Comparison of ENCODE assay signal across 10 mouse cellular contexts in genomic region chr1:93238201-93238600, GRCm38 (mm10). TPM values are rescaled to one million over a fixed set of nuclear protein-coding genes. Genes with fewer than 3 reads are reported as not detected.
A peak's percentile ranks its signal among the peaks of the same experiment; 100 is the strongest.
DNase-seq lines count a peak whose midpoint lies in the region; ATAC-seq and TF ChIP-seq lines count a peak whose summit lies in the region.
"Had no signal": no experiment of that assay in that cellular context is flagged by ENCODE, and none has a peak within 500 bp of the region (broad histone marks: within the 10 kb centered on the region; RNA-seq: fewer than 3 reads in every experiment).

No protein-coding gene starts in this region.

- 0 out of 2 replicates have a peak, but pooled peaks have one; percentile 30 for TF ChIP-seq CTCF in liver, embryonic 14.5 days (IDR thresholded peaks at IDR 0.05; ENCODE audit: low read depth)
- peak; percentile 36; the same call in 1 of the 2 replicates for TF ChIP-seq CTCF in lung, adult 2 months (IDR thresholded peaks at IDR 0.05; ENCODE audit: insufficient read depth, low read length)

- no peak for ATAC-seq in liver, embryonic 14.5 days (ENCODE audit: insufficient read depth)
- no peak for ATAC-seq in liver, embryonic 12.5 days
- no peak for ATAC-seq in embryonic facial prominence, embryonic 13.5 days (ENCODE audit: insufficient number of reproducible peaks, insufficient read depth, low FRiP score, low TSS enrichment, low read depth)

- peak; percentile 18 for DNase-seq in adrenal gland, postnatal 14 days
- no peak for DNase-seq in adrenal gland, postnatal 4 days (ENCODE audit: low spot score in 2 of 2)
- DNase-seq in liver, embryonic 14.5 days (ENCODE audit: low read depth in 3 of 3, low spot score in 3 of 3), result no peak
- DNase-seq in lung, adult 2 months, result no peak
- no peak for DNase-seq in c-Kit-positive CD71-positive TER-119-positive erythroid progenitor cells, embryonic 14.5 days (ENCODE audit: low spot score)
- no peak for DNase-seq in layer of hippocampus, postnatal 10 days (ENCODE audit: low spot score in 2 of 2)
- DNase-seq: layer of hippocampus, postnatal 36 days had no signal

- no peaks in the 10 kb centered on the region for H3K9me3 ChIP-seq in liver, embryonic 14.5 days (ENCODE audit: control insufficient read depth, low read length)
- no peaks in the 10 kb centered on the region for H3K9me3 ChIP-seq in liver, embryonic 12.5 days (replicated peaks)
- H3K9me3 ChIP-seq in embryonic facial prominence, embryonic 13.5 days, result no peaks in the 10 kb centered on the region
- H3K9me3 ChIP-seq: heart, embryonic 15.5 days had no signal

- no peaks in the 10 kb centered on the region for H3K4me1 ChIP-seq in liver, embryonic 14.5 days (replicated peaks; ENCODE audit: control insufficient read depth in 2 of 2, insufficient read depth in 2 of 2, low read length in 1 of 2)
- peaks cover 9% of the 10 kb centered on the region for H3K4me1 ChIP-seq in liver, embryonic 12.5 days
- peaks cover 47% of the 10 kb centered on the region for H3K4me1 ChIP-seq in embryonic facial prominence, embryonic 13.5 days
- H3K4me1 ChIP-seq in lung, adult 2 months (ENCODE audit: control insufficient read depth, insufficient read depth, low read length), result peaks cover 6% of the 10 kb centered on the region; the same call in 1 of the 2 replicates

- H3K4me3 ChIP-seq in liver, embryonic 14.5 days (ENCODE audit: insufficient read depth in 1 of 2, low read depth in 2 of 2, low read length in 2 of 2), result no peak overlapping the region
- H3K4me3 ChIP-seq in liver, embryonic 12.5 days, result no peak overlapping the region
- no peak overlapping the region for H3K4me3 ChIP-seq in embryonic facial prominence, embryonic 13.5 days
- no peak overlapping the region for H3K4me3 ChIP-seq in lung, adult 2 months (replicated peaks; ENCODE audit: extremely low read depth, low read depth, low read length)
- H3K4me3 ChIP-seq: heart, embryonic 15.5 days had no signal

- H3K4me2 ChIP-seq in liver, embryonic 14.5 days (ENCODE audit: low read depth), result no peak overlapping the region
- H3K4me2 ChIP-seq in liver, embryonic 12.5 days, result no peak overlapping the region
- peak overlapping the region; percentile 98 for H3K4me2 ChIP-seq in embryonic facial prominence, embryonic 13.5 days
- H3K4me2 ChIP-seq: heart, embryonic 15.5 days had no signal

- H3K27me3 ChIP-seq in liver, embryonic 14.5 days (ENCODE audit: control insufficient read depth, insufficient read depth, low read length), result peaks cover 29% of the 10 kb centered on the region
- peaks cover 54% of the 10 kb centered on the region for H3K27me3 ChIP-seq in liver, embryonic 12.5 days (replicated peaks)
- H3K27me3 ChIP-seq in embryonic facial prominence, embryonic 13.5 days, result peaks cover 34% of the 10 kb centered on the region

- H3K36me3 ChIP-seq in liver, embryonic 14.5 days (replicated peaks; ENCODE audit: control insufficient read depth, insufficient read depth, low read depth), result no peaks in the 10 kb centered on the region
- H3K36me3 ChIP-seq in liver, embryonic 12.5 days, result no peaks in the 10 kb centered on the region
- H3K36me3 ChIP-seq in embryonic facial prominence, embryonic 13.5 days, result 0 out of 2 replicates have a peak, but pooled peaks cover 4% of the 10 kb centered on the region
- H3K36me3 ChIP-seq: heart, embryonic 15.5 days had no signal

- no peak for TF ChIP-seq POLR2A in lung, adult 2 months (IDR thresholded peaks at IDR 0.05; ENCODE audit: borderline replicate concordance, extremely low read depth, low read depth, low read length)

- TF ChIP-seq EP300 in liver, embryonic 14.5 days (IDR thresholded peaks at IDR 0.05; ENCODE audit: low read depth), result no peak

- WGBS in liver, embryonic 14.5 days (ENCODE audit: insufficient replicate concordance), result 33% methylated on average over 4 of the region's 4 CpGs
- WGBS in liver, embryonic 12.5 days (ENCODE audit: insufficient replicate concordance), result 43% methylated on average over 4 of the region's 4 CpGs
- WGBS in embryonic facial prominence, embryonic 13.5 days, result 51% methylated on average over 4 of the region's 4 CpGs
- 54% methylated on average over 4 of the region's 4 CpGs for WGBS in lung, adult 2 months

- no peak overlapping the region for H3K27ac ChIP-seq in liver, embryonic 14.5 days
- no peak overlapping the region for H3K27ac ChIP-seq in liver, embryonic 12.5 days
- no peak overlapping the region for H3K27ac ChIP-seq in embryonic facial prominence, embryonic 13.5 days
- H3K27ac ChIP-seq: heart, embryonic 15.5 days had no signal

- H3K9ac ChIP-seq in liver, embryonic 14.5 days (replicated peaks), result no peak overlapping the region
- H3K9ac ChIP-seq in liver, embryonic 12.5 days, result no peak overlapping the region
- no peak overlapping the region for H3K9ac ChIP-seq in embryonic facial prominence, embryonic 13.5 days
- H3K9ac ChIP-seq: heart, embryonic 15.5 days had no signal

RNA-seq across cellular contexts. Expression of gene Sned1, which starts 2.6 kb away (rescaled TPM):
- 22.5 and 23.2 TPM in 2 replicates for total RNA-seq in adrenal gland, postnatal 14 days (2021)
- 10 to 100 TPM; 27.0 to 28.8 TPM for total RNA-seq in adrenal gland, postnatal 4 days (2021)
- polyA plus RNA-seq in liver, embryonic 14.5 days (2012; rRNA removed), result 0.16 and 0.25 TPM in 2 replicates
- polyA plus RNA-seq in liver, embryonic 14.5 days (2014; fragmentation: Nextera tagmentation; extraction: Ambion mirVana), result 0.06 and 0.25 TPM in 2 replicates
- 0.52 and 1.4 TPM in 2 replicates for polyA plus RNA-seq in liver, embryonic 12.5 days (2016; fragmentation: Nextera tagmentation; extraction: Ambion mirVana)
- polyA plus RNA-seq in embryonic facial prominence, embryonic 13.5 days (2015; fragmentation: Nextera tagmentation; extraction: Ambion mirVana), result 13.8 and 23.0 TPM in 2 replicates
- 26.6 and 28.1 TPM in 2 replicates for polyA plus RNA-seq in lung, adult 2 months (2012; rRNA removed)
- 10 to 100 TPM in 1 of 2 experiments, 1 to 10 TPM in 1; 9.3 to 10.2 TPM for total RNA-seq in layer of hippocampus, postnatal 10 days (2021)
